Mouse (Mus musculus) T-helper 17 cell (primary cell): ENCODE data around the gene Shank1.

Experiments used
- in situ Hi-C, 2 experiments: fragments of 300-600 bp; cut with MboI, MseI; formaldehyde crosslinking; loops; 1 replicate in 1 of 2; 2 replicates in 1 of 2; pipeline ENCODE4 v1.15.1; 2025; ENCODE audit warnings: high pct_unique_total_duplicates in 2 of 2

Gene Shank1

GRCm38 (mm10) chr7:44337121-44337849 is 27.2 kb downstream of the Shank1 start:
- in situ Hi-C loops = no loop called here

- in situ Hi-C loops = loop anchor here in 1 of 2 experiments (10.0 kb wide), 1 partner anchor 385 kb away; the partner anchor contains the start of gene Klk1b8
These were observed 30.2 kb downstream of the Shank1 start for GRCm38 (mm10) chr7:44340226-44340625.

- in situ Hi-C loops = loop anchor here in 1 of 2 experiments (10.0 kb wide), 1 partner anchor 386 kb away; the partner anchor contains the start of gene Klk1b8
These were observed 31.1 kb downstream of the Shank1 start for GRCm38 (mm10) chr7:44341119-44341518.

- in situ Hi-C loops = loop anchor here in 1 of 2 experiments (10.0 kb wide), 1 partner anchor 387 kb away; the partner anchor contains the start of gene Klk1b8
These were observed 31.7 kb downstream of the Shank1 start for GRCm38 (mm10) chr7:44341714-44342113.

- in situ Hi-C loops = loop anchor here in 1 of 2 experiments (10.0 kb wide), 1 partner anchor 389 kb away; the partner anchor contains the start of gene Klk1b8
These were observed 33.5 kb downstream of the Shank1 start for GRCm38 (mm10) chr7:44343459-44344015.

- in situ Hi-C loops = loop anchor here in 1 of 2 experiments (10.0 kb wide), 1 partner anchor 390 kb away; the partner anchor contains the start of gene Klk1b8
These were observed 34.6 kb downstream of the Shank1 start for GRCm38 (mm10) chr7:44344622-44345021.

- in situ Hi-C loops = loop anchor here in 1 of 2 experiments (10.0 kb wide), 1 partner anchor 394 kb away; the partner anchor contains the start of gene Klk1b8
These were observed 39.0 kb downstream of the Shank1 start for GRCm38 (mm10) chr7:44349043-44349442.

- in situ Hi-C loops = loop anchor here (5.0 kb wide), 2 partner anchors 84 to 94 kb away; partner anchors contain the start of gene Acp4 (in 1 of the 2)
These were observed 41.1 kb downstream of the Shank1 start for GRCm38 (mm10) chr7:44350957-44351711.

GRCm38 (mm10) chr7:44351881-44352749 is 42.1 kb downstream of the Shank1 start:
- in situ Hi-C loops = loop anchor here (5.0 kb wide), 2 partner anchors 85 to 95 kb away; partner anchors contain the start of gene Acp4 (in 1 of the 2)

GRCm38 (mm10) chr7:44352750-44353600 is 42.9 kb downstream of the Shank1 start:
- in situ Hi-C loops = loop anchor here (5.0 kb wide), 2 partner anchors 86 to 96 kb away; partner anchors contain the start of gene Acp4 (in 1 of the 2)

- in situ Hi-C loops = loop anchor here (5.0 kb wide), 2 partner anchors 86 to 96 kb away; partner anchors contain the start of gene Acp4 (in 1 of the 2)
These were observed 43.7 kb downstream of the Shank1 start for GRCm38 (mm10) chr7:44353601-44354340.

GRCm38 (mm10) chr7:44355411-44355810 is 45.4 kb downstream of the Shank1 start:
- in situ Hi-C loops = no loop called here

- in situ Hi-C loops = no loop called here
These were observed 46.8 kb downstream of the Shank1 start for GRCm38 (mm10) chr7:44356590-44357481.

DNA sequence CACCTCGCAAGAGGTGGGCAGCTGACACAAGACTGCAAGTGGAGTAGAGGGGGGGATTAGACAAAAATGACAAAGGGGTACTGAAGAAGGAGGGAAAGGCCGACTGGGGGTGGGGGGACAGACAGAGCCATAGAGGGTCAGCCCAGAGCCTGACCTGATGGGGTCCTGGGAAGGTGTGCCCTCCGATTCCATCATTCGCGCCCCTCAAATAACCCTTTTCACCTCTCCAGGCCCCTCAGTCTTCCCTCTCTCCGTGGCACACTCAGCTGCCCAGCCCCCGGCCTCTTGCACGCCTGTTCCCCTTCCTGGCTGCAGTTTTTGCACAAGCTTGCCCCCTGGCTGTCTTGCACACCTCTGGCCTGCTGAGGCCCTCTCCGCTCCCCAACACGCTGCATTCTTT is 47.5 kb downstream of the Shank1 start:
- in situ Hi-C loops = no loop called here

GRCm38 (mm10) chr7:44358012-44358411 is 48.0 kb downstream of the Shank1 start:
- in situ Hi-C loops = no loop called here

DNA sequence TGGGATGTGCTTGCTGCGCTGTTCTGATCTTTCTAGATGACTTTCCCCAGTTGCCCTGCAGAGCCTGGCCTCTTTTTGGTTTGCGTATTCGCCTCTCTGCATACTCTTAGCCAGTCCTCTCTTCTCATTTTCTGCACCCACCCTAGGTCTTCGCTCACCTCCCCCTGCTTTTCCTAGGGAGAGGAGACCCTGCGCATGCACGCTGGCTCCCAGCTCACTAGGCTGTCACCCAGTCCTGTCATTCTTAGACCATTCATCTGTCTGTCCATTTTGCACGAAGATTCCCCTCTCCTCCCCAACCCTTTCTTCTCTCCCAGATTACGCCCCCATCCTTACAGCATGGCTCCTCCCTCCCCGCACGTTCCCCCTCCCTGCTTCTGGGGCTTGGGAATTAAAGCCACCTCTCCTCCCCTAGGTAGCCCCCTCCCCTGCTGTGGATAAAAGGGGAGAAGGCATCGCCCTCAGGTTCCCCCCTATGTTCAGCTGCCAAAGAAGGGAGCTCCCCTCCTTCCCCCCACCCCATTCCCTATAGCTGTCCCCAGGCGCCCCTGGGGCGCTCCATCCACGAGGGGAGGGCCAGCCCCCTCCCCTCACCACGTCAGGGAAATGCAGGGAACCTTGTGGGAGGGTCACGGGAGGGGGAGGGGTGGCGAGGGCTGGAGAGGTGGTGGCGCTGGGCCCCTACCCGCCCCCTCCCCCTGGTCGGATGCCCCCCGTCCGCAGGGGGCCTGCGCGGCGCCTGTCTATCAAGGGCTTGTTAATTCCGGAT is 49.0 kb downstream of the Shank1 start:
- in situ Hi-C loops = no loop called here
